27 mouse cellular contexts compared by ENCODE assay signal in genomic region chr11:101966965-101967614, GRCm38 (mm10). TPM values are rescaled to one million over a fixed set of nuclear protein-coding genes. Genes with fewer than 3 reads are reported as not detected.
DNase-seq lines count a peak whose midpoint lies in the region; ATAC-seq and TF ChIP-seq lines count a peak whose summit lies in the region.
"Had no signal": no experiment of that assay in that cellular context is flagged by ENCODE, and none has a peak within 500 bp of the region (broad histone marks: within the 10 kb centered on the region; RNA-seq: fewer than 3 reads in every experiment).

TSS of gene Sost (minus strand) at chr11:101967015.

- H3K36me3 ChIP-seq in forebrain, embryonic 10.5 days (replicated peaks) = no peaks in the 10 kb centered on the region
- no peaks in the 10 kb centered on the region for H3K36me3 ChIP-seq in forebrain, embryonic 12.5 days (replicated peaks)
- no peaks in the 10 kb centered on the region for H3K36me3 ChIP-seq in heart, embryonic 16.5 days (ENCODE audit: control insufficient read depth, insufficient read depth)
- no peaks in the 10 kb centered on the region for H3K36me3 ChIP-seq in kidney, postnatal 0 days (ENCODE audit: insufficient read depth, low read length)
- H3K36me3 ChIP-seq in limb, embryonic 11.5 days (ENCODE audit: control insufficient read depth, insufficient read depth, low read length) = no peaks in the 10 kb centered on the region
- H3K36me3 ChIP-seq: G1E; hindbrain, embryonic 12.5 days; neural tube, embryonic 12.5 days had no signal

- WGBS in forebrain, embryonic 10.5 days = 23% methylated on average over 10 of the region's 10 CpGs
- 15% methylated on average over 9 of the region's 10 CpGs for WGBS in forebrain, embryonic 12.5 days
- WGBS in heart, embryonic 16.5 days = 26% methylated on average over 9 of the region's 10 CpGs
- WGBS in kidney, postnatal 0 days = 29% methylated on average over 10 of the region's 10 CpGs
- 19% methylated on average over 10 of the region's 10 CpGs for WGBS in limb, embryonic 11.5 days

- no peak within 1 kb of the TSS; the same call in 1 of the 2 replicates for H3K9ac ChIP-seq in forebrain, embryonic 12.5 days
- no peak within 1 kb of the TSS for H3K9ac ChIP-seq in heart, embryonic 16.5 days (ENCODE audit: low read length)
- H3K9ac ChIP-seq in kidney, postnatal 0 days (ENCODE audit: low read depth, low read length) = no peak within 1 kb of the TSS
- H3K9ac ChIP-seq in limb, embryonic 11.5 days (ENCODE audit: low read length) = no peak within 1 kb of the TSS
- H3K9ac ChIP-seq: hindbrain, embryonic 12.5 days; lung, embryonic 14.5 days; neural tube, embryonic 12.5 days had no signal

- peaks cover 66% of the 10 kb centered on the region for H3K27me3 ChIP-seq in forebrain, embryonic 10.5 days (ENCODE audit: poor library complexity, severe bottlenecking)
- H3K27me3 ChIP-seq in forebrain, embryonic 12.5 days = peaks cover 63% of the 10 kb centered on the region
- peaks cover 39% of the 10 kb centered on the region for H3K27me3 ChIP-seq in heart, embryonic 16.5 days (ENCODE audit: control insufficient read depth, insufficient read depth, low read length)
- peaks cover 14% of the 10 kb centered on the region for H3K27me3 ChIP-seq in kidney, postnatal 0 days (ENCODE audit: insufficient read depth, low read length)
- H3K27me3 ChIP-seq in limb, embryonic 11.5 days (ENCODE audit: control insufficient read depth, insufficient read depth, low read length) = peaks cover 42% of the 10 kb centered on the region

- H3K9me3 ChIP-seq in forebrain, embryonic 10.5 days = no peaks in the 10 kb centered on the region
- no peaks in the 10 kb centered on the region for H3K9me3 ChIP-seq in forebrain, embryonic 12.5 days
- no peaks in the 10 kb centered on the region for H3K9me3 ChIP-seq in heart, embryonic 16.5 days (replicated peaks; ENCODE audit: control insufficient read depth, low read length)
- H3K9me3 ChIP-seq in kidney, postnatal 0 days (replicated peaks; ENCODE audit: low read length) = no peaks in the 10 kb centered on the region
- no peaks in the 10 kb centered on the region for H3K9me3 ChIP-seq in limb, embryonic 11.5 days (ENCODE audit: control insufficient read depth, low read length)
- H3K9me3 ChIP-seq: hindbrain, embryonic 12.5 days; neural tube, embryonic 12.5 days had no signal

- H3K4me3 ChIP-seq in forebrain, embryonic 10.5 days = no peak within 1 kb of the TSS; the same call in 1 of the 2 replicates
- H3K4me3 ChIP-seq in forebrain, embryonic 12.5 days (replicated peaks) = no peak within 1 kb of the TSS
- H3K4me3 ChIP-seq in heart, embryonic 16.5 days (ENCODE audit: low read length) = peak within 1 kb of the TSS; percentile 3; the same call in 1 of the 2 replicates
- no peak within 1 kb of the TSS for H3K4me3 ChIP-seq in kidney, postnatal 0 days (replicated peaks; ENCODE audit: low read depth, low read length)
- peak within 1 kb of the TSS; percentile 3; the same call in 1 of the 2 replicates for H3K4me3 ChIP-seq in limb, embryonic 11.5 days (ENCODE audit: low read depth, low read length)
- H3K4me3 ChIP-seq: hindbrain, embryonic 12.5 days; neural tube, embryonic 12.5 days had no signal

- no peak for DNase-seq in forebrain, embryonic 10.5 days (ENCODE audit: extremely low spot score, low spot score)
- DNase-seq in heart, adult 8-10 months (ENCODE audit: low spot score) = no peak
- peak; percentile 52 for DNase-seq in kidney, postnatal 0 days (ENCODE audit: low spot score)
- DNase-seq in kidney, postnatal 36 days = no peak
- DNase-seq in limb, embryonic 11.5 days (ENCODE audit: low spot score) = no peak
- DNase-seq in layer of hippocampus, adult 18-20 months (ENCODE audit: low spot score in 2 of 2) = no peak
- DNase-seq: cerebellum, adult 2 months; cerebellum, postnatal 36 days; gastrocnemius, postnatal 25 days; kidney, adult 9 months; lung, embryonic 14.5 days; lung, postnatal 36 days; right cerebral cortex, postnatal 4 days had no signal

- peaks cover 66% of the 10 kb centered on the region for H3K4me1 ChIP-seq in forebrain, embryonic 10.5 days
- peaks cover 42% of the 10 kb centered on the region for H3K4me1 ChIP-seq in forebrain, embryonic 12.5 days
- peaks cover 25% of the 10 kb centered on the region for H3K4me1 ChIP-seq in heart, embryonic 16.5 days (ENCODE audit: control insufficient read depth, insufficient read depth, low read length)
- peaks cover 32% of the 10 kb centered on the region for H3K4me1 ChIP-seq in kidney, postnatal 0 days (replicated peaks; ENCODE audit: insufficient read depth, low read length)
- H3K4me1 ChIP-seq in limb, embryonic 11.5 days (ENCODE audit: control insufficient read depth, insufficient read depth, low read length) = peaks cover 20% of the 10 kb centered on the region

- no peak within 1 kb of the TSS for H3K4me2 ChIP-seq in forebrain, embryonic 12.5 days
- no peak within 1 kb of the TSS for H3K4me2 ChIP-seq in heart, embryonic 16.5 days (ENCODE audit: low read depth, low read length)
- H3K4me2 ChIP-seq in kidney, postnatal 0 days (ENCODE audit: low read length) = peak within 1 kb of the TSS; percentile 34
- no peak within 1 kb of the TSS; the same call in 1 of the 2 replicates for H3K4me2 ChIP-seq in limb, embryonic 11.5 days (ENCODE audit: low read depth, severe bottlenecking)
- H3K4me2 ChIP-seq: hindbrain, embryonic 12.5 days; liver, embryonic 11.5 days; lung, embryonic 14.5 days; midbrain, embryonic 11.5 days had no signal

- no peak for TF ChIP-seq CTCF in kidney, postnatal 0 days (IDR thresholded peaks at IDR 0.05; ENCODE audit: low read depth)

- H3K27ac ChIP-seq in forebrain, embryonic 10.5 days = peak within 1 kb of the TSS; percentile 15
- no peak within 1 kb of the TSS for H3K27ac ChIP-seq in forebrain, embryonic 12.5 days
- no peak within 1 kb of the TSS for H3K27ac ChIP-seq in heart, embryonic 16.5 days (ENCODE audit: low read length)
- no peak within 1 kb of the TSS for H3K27ac ChIP-seq in kidney, postnatal 0 days
- no peak within 1 kb of the TSS for H3K27ac ChIP-seq in limb, embryonic 11.5 days (replicated peaks; ENCODE audit: low read depth, low read length)
- H3K27ac ChIP-seq: hindbrain, embryonic 12.5 days; neural tube, embryonic 12.5 days; stomach, postnatal 0 days had no signal

- no peak for ATAC-seq in forebrain, embryonic 12.5 days (ENCODE audit: low FRiP score)
- 0 out of 2 replicates have a peak, but pooled peaks have one; percentile 12 for ATAC-seq in heart, embryonic 16.5 days (replicated peaks; ENCODE audit: extremely low read depth, insufficient read depth, low FRiP score)
- ATAC-seq in kidney, postnatal 0 days (replicated peaks; ENCODE audit: low FRiP score, low read depth) = no peak
- ATAC-seq in limb, embryonic 11.5 days (ENCODE audit: insufficient number of reproducible peaks, low FRiP score, low TSS enrichment, low read depth) = no peak
- ATAC-seq: CD4-positive, CD25-positive, alpha-beta regulatory T cell, adult 4 months; forebrain, embryonic 14.5 days had no signal

RNA-seq across cellular contexts. Expression of gene Sost, which starts in this region (rescaled TPM):
- not detected in 2 replicates for polyA plus RNA-seq in forebrain, embryonic 10.5 days (2016; fragmentation: Nextera tagmentation; extraction: Ambion mirVana)
- polyA plus RNA-seq in forebrain, embryonic 12.5 days (2016; fragmentation: Nextera tagmentation; extraction: Ambion mirVana) = 0.09 and 0.15 TPM in 2 replicates
- polyA plus RNA-seq in heart, embryonic 16.5 days (2015; fragmentation: Nextera tagmentation; extraction: Ambion mirVana) = 2.3 and 2.4 TPM in 2 replicates
- 1 to 10 TPM in 3 of 4 experiments, under 1 TPM in 1; 0.65 to 1.9 (median 1.2) TPM for total RNA-seq in heart, adult 8-10 months (2022)
- polyA plus RNA-seq in kidney, postnatal 0 days (2015; fragmentation: Nextera tagmentation; extraction: Ambion mirVana) = 1.6 and 1.8 TPM in 2 replicates
- 0.41 and 0.43 TPM in 2 replicates for polyA plus RNA-seq in limb, embryonic 11.5 days (2014; fragmentation: Nextera tagmentation; extraction: Ambion mirVana)
- total RNA-seq in layer of hippocampus, adult 18-20 months (2021) = under 1 TPM in 1 of 2 experiments, not detected in 1; 0.15 TPM
- total RNA-seq: adrenal gland, adult 18-20 months; G1E; gastrocnemius, postnatal 25 days; left cerebral cortex, adult 18-20 months had no signal
- polyA plus RNA-seq: CD4-positive, CD25-positive, alpha-beta regulatory T cell, adult 4 months; embryonic facial prominence, embryonic 11.5 days; forebrain, embryonic 14.5 days; G1E; intestine, embryonic 14.5 days; liver, embryonic 11.5 days; lung, embryonic 14.5 days; midbrain, embryonic 11.5 days had no signal

Comparison
In these comparisons a context has a peak if more than half of its experiments do, and no peak if none do; other contexts are left out.
1. H3K4me3 ChIP-seq: peak in heart, embryonic 16.5 days (single experiment) and limb, embryonic 11.5 days (single experiment); none in forebrain, embryonic 10.5 days (single experiment), forebrain, embryonic 12.5 days (single experiment) and kidney, postnatal 0 days (single experiment).